ENCODE assay signal across 19 mouse cellular contexts in genomic region chr4:54563075-54563474, GRCm38 (mm10).
"Had no signal": no experiment of that assay in that cellular context is flagged by ENCODE, and none has a peak within 500 bp of the region (broad histone marks: within the 10 kb centered on the region; RNA-seq: fewer than 3 reads in every experiment).

No protein-coding gene starts in this region.

- ATAC-seq: liver, postnatal 0 days; midbrain, embryonic 16.5 days had no signal

- H3K36me3 ChIP-seq: liver, embryonic 13.5 days; liver, embryonic 15.5 days; midbrain, embryonic 10.5 days; midbrain, embryonic 12.5 days; neural tube, embryonic 13.5 days; neural tube, embryonic 15.5 days; stomach, embryonic 15.5 days had no signal

- H3K4me2 ChIP-seq: liver, embryonic 13.5 days; liver, embryonic 15.5 days; lung, embryonic 14.5 days; midbrain, embryonic 12.5 days; neural tube, embryonic 13.5 days; neural tube, embryonic 15.5 days; stomach, embryonic 15.5 days had no signal

- H3K9me3 ChIP-seq: liver, embryonic 13.5 days; liver, embryonic 15.5 days; megakaryocyte, embryonic 14.5 days; stomach, embryonic 15.5 days had no signal

- H3K4me3 ChIP-seq: liver, embryonic 13.5 days; liver, embryonic 15.5 days; megakaryocyte, embryonic 14.5 days; midbrain, embryonic 10.5 days; midbrain, embryonic 12.5 days; myocyte; neural tube, embryonic 13.5 days; neural tube, embryonic 15.5 days; stomach, embryonic 15.5 days had no signal

- DNase-seq: liver, embryonic 13.5 days; liver, postnatal 0 days; lung, embryonic 14.5 days; midbrain, embryonic 14.5 days; right cerebral cortex, postnatal 14 days; thymus, adult 2 months; thymus, postnatal 25 days; thymus, postnatal 4 days had no signal

- H3K27me3 ChIP-seq: liver, embryonic 13.5 days; liver, embryonic 15.5 days; megakaryocyte, embryonic 14.5 days; midbrain, embryonic 12.5 days; neural tube, embryonic 13.5 days; neural tube, embryonic 15.5 days; stomach, embryonic 15.5 days had no signal

- H3K9ac ChIP-seq: liver, embryonic 13.5 days; liver, embryonic 15.5 days; liver, postnatal 0 days; lung, embryonic 14.5 days; midbrain, embryonic 12.5 days; neural tube, embryonic 13.5 days; neural tube, embryonic 15.5 days; stomach, embryonic 15.5 days had no signal

- H3K4me1 ChIP-seq: liver, embryonic 13.5 days; liver, embryonic 15.5 days; megakaryocyte, embryonic 14.5 days; midbrain, embryonic 10.5 days; midbrain, embryonic 12.5 days; neural tube, embryonic 13.5 days; neural tube, embryonic 15.5 days; stomach, embryonic 15.5 days had no signal

- H3K27ac ChIP-seq: liver, embryonic 13.5 days; liver, embryonic 15.5 days; macrophage; midbrain, embryonic 10.5 days; midbrain, embryonic 12.5 days; neural tube, embryonic 13.5 days; neural tube, embryonic 15.5 days; stomach, embryonic 15.5 days; stomach, postnatal 0 days had no signal
